Mouse (Mus musculus) A20 (cell line): ENCODE measurements at regions not wholly inside any gene's neighbourhood (a gene's known extent, or its start where the extent isn't known, plus 50 kb on each side); places are given as distances from the start of the nearest gene placed in this dataset.
"Not testable (repeated sequence)": the region's sequence is repeated elsewhere in the genome, so short reads cannot be mapped to it uniquely, and the experiment has no call there.

ENCODE experiments used
- DNase-seq: peaks from one replicate; pipeline ENCODE4 v3.0.0-alpha.2; 2011; ENCODE audit warnings: low read depth, low spot score

DNA sequence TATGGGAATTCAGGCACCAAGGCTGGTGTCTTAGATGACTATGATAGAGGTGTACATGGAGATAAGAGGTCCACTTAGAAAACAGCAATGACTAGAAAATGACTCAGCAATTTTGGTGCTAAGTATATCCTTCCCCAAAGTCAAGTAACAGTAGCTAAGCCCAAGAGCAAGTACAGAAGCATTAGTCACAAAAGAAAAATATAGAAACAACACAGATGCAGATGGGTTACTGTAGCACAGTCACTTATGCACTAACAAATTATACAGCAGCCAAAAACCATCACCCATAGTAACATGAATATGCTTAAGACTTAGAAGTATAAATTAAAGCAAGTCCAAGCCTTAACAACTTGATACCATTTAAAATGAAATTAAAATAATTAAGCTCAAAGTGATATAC lies 378.5 kb upstream of the Meis2 start:
- no peak for DNase-seq

DNA sequence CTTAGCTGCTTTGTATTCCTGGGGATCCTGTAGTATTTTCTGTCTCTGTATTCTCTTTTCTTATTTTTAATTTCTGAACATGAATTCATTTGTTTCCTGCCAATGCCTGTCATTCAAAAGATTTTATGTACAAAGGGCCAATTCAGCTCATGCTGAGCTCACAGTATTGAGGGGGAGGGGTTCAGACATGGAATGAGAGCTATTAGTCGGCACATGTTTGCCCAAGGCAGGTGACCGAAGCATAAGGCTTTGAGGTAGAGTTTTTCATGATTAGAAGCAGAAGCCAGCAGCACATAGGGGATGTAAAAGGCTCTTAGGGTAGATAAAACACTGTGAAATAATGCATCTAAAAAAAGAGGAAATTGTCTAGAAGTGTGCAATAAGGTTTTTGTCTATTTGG lies 374.6 kb upstream of the Meis2 start:
- DNase-seq: no peak

DNA sequence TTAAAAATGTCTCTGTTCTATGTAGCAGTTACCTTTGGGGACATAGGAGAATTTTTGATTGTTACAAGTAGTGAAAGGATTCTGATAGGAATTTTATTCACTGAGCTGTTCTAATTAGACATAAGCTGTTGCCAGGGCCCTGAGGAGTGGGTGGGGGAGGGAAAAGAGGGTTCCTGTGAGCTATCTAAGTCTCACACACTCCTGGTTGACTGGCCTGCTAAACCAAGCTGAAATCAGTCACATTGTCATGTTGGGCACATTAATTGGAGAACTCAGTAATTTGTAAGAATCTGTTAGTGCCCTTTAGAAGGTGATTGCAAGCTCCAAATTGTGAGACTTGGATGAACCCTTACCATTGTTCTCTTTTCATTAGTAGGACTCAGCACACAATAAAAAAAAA lies 367.8 kb upstream of the Meis2 start:
- no peak for DNase-seq

DNA sequence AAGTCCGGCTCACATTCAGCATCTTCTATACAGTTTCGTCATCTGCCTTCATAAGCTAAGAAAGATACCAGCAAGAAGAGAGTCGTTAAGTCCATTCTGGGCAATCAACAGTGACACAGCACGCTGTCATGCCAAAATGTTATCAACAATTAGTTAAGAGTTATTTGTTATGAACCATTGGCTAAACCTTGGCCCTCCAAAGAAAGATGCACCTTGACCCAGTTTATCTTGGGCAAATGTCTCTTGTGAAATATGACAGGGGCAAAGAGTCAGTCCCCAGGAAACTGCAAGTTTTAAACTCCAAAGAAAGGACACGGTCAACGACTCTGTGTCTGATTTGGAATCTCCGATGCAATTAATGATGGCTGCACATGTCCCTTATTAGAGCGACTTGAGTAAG lies 358.5 kb upstream of the Meis2 start:
- no peak for DNase-seq

DNA sequence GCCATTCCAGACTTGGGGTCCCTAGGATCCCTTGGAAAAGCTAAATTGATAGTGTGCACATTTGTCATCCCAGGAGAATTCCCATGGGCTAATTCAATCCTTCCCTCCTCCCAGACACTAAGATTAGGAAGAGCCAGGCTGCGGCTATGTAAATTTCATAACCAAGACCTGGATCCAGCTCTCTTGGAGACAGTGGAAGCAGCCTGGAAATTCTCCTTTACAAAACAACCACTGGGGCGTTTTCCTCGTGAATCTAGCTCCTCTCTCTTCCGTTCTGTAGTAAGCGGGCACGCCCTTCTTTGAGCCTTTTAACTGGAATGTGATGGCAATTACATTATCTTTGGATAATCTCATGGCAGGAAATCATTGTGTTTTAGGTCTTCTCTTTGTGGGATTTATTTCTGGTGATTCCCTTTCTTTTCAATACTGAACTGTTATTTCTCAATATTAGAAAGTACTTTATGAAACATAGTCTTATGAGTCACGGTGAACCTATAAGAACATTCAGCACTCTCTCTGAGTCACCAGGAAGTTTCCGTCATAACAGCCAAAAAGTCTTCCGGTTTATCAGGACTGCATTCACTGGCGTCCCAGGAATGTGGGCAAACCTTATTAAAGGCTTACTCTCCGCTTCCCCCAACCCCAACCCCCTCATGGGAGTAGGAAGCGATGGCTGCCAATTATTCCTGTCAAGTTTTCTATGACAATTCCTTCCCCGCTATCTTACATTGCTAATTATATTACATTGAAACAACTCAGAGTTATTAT lies 352.0 kb upstream of the Meis2 start:
- DNase-seq: no peak

DNA sequence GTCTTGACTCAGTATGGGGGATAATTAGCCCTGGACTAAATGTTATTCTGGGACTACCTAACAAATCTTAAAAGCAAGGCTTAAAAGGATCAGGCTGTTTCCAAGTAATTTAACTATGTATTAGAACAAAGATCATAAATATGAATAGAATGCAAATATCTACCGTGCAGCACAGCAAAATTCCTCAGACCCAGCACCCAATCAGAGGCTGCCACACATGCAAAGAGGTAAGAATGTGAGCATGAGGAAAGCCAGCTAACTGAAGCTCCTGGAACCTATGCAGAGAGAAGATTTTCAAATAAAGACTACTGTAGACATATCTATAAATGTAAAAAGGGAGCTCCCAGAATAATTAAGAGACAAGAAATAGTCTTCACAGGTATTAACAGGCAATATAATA lies 350.1 kb upstream of the Meis2 start:
- DNase-seq: no peak

DNA sequence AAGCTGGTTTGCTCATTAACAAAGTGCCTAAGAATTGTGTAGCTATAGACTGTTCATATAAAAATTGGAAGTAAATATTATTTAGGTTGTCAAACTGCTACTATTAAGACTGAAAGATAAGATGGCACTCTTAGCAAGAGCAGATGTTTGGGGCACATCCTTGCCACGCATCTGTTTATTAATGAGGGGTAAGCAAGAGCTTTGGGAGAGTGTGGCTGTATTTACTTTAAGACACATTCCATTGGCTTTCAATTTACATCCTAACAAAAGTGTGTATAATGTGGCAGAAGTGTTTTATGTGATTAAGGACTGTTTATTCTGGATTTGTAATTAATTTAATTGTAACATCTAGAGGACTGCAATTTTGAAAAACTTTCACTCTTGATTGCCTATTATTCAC lies 336.5 kb upstream of the Meis2 start:
- DNase-seq: no peak

DNA sequence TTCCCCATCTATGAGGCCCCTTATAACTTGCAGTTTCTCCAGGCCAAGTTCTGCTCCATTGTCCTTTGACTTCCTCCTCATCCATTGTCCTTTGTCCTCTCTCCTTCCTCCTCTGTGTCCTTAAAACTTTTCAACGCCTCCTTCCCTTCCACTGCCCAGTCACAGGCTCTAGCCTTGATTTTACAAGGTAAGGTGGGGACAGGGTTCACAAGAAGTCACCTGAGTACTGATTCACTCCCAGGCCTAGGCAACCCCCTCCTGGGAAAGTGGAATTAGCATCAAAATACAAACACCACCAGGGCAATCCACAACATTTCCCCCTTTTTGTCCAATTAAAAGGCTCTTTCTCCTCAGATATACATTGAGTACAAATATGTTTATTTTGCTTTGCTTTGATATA lies 334.3 kb upstream of the Meis2 start:
- DNase-seq: no peak

DNA sequence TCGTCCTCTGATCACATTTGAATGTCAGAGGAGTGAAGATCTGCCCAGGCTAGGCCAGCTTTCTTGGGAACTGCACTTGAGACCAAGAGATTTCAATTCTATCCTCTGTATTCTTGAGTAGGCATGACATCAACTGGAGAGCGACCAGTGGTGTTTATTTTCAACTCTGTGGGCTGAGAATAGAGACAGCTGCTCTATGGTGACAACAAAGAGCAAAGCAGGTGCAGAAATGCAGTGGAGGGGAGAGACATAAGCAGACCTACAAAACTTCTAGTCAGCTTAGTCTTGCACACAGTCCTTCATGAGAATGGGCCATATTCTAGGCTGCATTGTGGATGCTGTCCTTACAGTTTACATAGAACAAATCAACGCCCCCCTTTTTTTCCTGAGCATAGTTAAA lies 303.2 kb upstream of the Meis2 start:
- DNase-seq: no peak

DNA sequence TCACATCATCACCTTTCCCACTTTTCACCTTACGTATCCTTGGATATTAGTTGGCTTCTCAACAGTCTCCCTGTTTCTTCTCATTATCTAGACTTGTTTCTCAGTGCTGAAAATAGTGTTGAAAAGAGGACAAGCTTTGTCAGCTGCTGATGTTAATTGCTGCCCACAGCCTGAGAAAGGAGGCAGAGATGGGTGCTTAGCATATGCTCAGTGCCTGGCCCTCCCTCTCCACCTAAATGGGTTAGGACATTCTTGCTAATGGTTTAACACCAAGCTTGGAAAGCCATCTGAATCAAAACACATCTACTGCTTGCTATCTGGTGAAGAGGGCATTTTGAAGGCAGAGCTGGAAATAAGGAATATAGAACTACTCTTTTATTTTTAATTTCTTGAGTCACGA lies 298.5 kb upstream of the Meis2 start:
- DNase-seq: no peak

DNA sequence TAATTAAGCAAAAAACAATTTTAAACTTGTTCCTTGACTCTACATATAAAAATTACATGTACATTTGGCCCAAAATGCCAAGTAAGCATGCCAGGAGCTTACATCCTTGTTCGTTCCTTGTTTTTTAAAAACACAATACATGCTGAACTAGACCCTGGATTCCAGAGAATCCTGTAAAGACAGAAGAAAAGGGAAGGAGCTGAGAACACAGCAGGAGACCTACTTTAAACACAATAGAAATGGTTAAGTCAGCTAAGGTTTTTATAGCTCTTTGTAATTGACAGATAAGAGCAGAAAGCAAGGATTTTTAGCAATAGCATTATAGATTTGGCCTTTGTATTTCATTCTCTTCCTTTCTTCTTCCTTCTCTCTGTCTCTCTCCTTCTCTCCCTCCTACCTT lies 292.5 kb upstream of the Meis2 start:
- DNase-seq: no peak

DNA sequence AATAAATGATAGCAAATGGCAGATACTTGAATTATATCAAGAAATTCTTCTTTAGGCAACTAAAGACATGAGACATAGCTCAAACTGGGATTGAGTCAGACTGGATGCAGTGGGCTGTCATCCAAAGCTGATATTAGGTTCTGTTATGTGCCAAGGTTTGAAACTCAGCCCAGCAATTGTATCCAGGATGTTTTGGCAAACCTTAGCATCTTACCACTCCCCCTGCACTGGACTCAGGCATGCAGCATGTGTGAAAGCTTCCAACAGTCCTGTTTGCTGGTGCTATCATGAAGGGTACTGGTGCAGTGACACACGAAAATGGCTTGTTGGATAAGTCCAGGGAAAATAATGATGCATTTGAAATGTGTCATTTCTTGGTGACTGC lies 282.9 kb upstream of the Meis2 start:
- no peak for DNase-seq

DNA sequence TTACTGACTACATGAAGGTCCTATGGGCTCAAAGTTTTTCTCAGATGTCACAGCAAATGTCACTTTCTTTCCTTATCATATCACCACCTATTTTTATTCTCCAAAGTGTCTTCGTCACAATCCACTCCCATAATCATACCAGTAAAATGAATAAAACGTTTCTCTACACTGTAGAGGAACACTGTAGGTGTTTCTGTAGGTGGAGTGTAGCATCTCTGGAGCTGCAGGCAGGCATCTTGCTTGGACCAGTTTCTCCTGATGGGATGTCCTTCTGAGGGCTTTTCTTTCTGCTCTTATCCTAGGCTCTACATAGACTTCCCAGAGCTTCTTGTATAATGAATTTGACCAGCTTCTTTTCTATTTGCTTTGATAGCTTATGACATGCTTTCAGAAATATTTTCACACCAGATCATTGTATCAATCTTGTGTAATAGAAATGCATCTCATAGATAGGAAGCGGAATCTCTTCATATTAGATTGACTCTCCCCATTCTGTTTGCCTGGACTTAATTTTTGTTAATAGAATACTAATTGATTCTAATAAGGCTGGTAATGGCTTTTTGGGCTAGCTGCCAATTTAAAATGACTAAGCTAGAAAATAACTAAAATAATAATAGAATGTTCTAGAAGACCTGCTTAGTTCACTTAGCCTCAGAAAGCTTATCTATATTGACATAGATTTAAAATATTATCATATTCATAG lies 282.3 kb upstream of the Meis2 start:
- no peak for DNase-seq

DNA sequence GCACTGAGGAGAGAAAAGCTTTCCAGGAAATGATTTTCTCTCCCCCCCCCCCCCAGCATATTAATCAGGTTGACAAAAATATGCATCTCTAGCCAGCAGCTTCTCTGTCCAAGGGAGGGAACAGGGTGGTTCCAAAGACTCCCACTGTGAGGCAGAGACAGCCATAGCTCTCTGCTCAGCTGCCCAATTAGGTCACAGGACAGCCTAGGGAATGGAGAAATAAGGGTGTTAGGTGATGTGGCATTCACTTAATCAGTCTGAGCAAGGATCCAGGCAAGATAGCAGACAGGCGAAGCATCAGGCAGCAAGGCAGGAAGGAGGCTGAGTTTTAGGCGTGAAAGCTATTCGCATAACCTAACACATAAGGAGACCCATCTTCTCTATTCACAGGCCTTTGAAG lies 266.2 kb upstream of the Meis2 start:
- DNase-seq: no peak

DNA sequence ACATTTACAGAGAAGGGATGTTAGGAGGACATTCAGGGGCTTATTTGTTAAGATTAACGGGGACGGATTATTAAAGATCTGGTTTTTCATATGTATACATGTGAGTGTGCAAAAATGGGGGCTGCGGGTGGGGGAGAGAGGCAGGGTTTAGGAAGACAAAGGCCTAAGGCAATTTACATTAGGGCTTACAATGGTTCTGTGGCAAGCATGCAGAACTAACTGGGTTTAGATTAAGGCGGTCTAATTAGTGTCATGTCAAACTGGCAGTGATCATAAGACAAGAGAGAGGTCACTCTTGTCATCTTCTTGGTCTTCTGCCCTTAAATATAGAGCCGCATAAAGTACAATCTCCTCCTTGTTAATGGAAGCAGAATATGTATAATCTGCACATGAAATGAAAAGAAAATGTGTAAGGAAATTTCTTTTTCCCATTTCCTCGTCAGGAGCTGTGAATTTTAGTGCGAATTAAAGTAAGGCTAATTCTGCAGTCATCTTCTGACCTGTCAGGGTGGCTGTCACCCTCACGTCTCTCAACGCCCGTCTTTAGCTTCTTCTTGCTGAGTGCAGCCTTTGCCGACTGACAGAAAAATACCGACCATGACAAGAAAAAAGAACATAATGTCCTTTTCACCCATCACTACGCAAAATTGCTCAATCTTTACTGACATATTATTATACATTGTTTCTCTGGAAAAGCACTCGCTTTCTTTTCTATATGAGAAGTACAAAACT lies 256.6 kb upstream of the Meis2 start:
- DNase-seq: no peak

DNA sequence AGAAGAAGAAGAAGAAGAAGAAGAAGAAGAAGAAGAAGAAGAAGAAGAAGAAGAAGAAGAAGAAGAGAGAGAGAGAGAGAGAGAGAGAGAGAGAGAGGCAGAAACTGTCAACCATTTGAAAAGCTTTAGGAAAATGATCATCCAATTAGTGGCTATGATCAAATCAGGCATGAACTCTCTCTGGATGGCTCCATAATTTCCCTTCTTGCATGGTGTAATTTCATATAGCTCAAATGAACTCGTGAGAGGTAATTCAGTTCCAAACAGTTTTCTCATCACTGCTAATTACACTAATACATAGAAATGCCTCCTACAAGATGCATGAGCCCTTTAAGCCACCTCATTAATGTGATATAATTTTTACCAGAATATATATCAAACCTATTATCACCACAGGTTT lies 233.9 kb upstream of the Meis2 start:
- DNase-seq: no peak

DNA sequence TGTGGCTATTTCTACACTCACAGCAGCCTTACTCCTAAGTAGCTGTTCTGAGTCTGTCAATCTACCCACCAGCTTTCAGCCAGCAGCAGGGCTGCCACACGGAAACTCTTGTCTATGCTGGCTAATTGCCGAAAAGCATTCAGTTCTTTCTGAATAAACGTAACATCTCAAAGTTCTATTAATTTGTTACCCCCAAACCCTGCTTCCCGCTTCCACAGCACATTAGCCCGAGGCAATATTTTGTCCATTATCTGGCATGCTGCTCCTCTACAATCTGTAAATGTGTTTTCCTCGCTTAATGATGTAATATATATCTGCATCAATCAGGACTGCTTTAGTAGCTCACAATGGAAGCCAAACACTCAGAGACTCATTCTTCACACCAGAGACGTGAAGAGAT lies 224.2 kb upstream of the Meis2 start:
- no peak for DNase-seq

DNA sequence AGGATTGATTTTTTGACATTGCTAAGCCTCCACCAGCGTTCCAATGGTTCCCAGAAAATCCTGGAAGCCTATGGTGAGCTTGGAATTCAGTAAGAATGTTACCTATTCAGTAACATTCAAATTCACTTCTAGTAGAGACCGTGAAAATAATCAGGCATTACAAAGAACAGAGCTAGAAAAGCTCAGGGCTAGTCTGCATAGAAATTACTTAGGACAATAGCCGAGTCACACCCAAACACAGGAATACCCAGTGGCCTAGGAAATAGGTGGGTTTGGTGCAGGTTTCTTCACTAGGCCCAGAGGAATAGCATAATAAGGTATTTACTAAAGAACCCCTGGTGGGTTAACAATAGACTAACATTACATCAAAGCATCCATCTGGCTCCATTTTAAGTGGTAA lies 177.6 kb upstream of the Meis2 start:
- DNase-seq: not testable (repeated sequence)

DNA sequence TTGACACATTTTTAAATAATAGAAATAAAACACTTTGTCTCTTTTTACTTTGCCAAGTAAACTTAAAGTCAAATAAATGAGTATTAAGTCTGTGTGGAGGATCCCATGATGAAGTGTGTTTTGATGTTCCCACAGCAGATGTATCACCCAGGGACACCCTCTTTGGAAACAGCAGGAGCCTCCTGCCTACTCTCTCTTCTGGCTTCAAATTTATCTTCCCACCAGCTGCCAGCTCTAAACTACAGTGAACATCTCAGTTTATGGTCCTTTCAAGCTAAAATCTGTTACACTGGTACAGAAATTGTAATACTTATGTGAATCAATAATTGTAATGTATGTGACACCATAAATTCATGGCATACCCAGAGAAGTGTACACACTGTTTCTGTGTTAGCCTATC lies 171.1 kb upstream of the Meis2 start:
- DNase-seq: no peak

DNA sequence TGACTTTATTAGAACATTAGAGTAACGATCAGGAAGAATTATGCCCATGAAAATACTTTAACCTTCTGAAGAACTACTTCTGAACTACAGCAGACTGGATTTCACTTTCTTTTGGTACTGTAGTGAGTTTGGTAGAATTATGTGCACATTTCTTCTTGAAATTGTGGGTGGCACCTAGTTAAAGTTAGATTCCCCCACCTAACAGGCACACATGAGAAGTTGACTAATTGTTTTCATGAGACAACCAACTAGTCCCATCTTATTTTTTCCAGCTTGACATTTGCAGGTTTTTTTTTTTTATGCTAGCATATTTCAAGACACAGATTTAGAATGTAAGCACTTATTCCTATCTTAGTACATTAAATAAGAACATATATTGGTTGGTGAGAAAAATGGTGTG lies 167.2 kb upstream of the Meis2 start:
- DNase-seq: no peak

DNA sequence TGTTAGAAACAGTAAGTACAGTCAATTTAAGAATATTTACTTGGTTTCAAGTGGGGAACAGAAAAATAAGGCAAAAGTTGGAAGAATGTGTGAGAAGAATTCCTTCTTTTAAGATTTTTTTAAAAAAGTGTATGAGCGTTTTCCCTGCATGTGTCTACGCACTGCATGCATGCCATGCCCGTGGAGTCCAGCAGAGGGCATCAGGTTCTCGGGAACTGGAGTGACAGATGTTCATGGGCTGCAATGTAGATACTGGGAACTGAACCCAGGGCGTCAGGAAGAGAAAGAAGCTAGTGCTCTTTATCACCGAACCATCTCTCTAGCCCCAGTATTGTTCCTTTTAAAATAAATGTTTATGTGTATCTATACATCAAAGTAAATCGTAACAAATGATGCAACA lies 150.8 kb upstream of the Meis2 start:
- DNase-seq: peak; percentile 16

DNA sequence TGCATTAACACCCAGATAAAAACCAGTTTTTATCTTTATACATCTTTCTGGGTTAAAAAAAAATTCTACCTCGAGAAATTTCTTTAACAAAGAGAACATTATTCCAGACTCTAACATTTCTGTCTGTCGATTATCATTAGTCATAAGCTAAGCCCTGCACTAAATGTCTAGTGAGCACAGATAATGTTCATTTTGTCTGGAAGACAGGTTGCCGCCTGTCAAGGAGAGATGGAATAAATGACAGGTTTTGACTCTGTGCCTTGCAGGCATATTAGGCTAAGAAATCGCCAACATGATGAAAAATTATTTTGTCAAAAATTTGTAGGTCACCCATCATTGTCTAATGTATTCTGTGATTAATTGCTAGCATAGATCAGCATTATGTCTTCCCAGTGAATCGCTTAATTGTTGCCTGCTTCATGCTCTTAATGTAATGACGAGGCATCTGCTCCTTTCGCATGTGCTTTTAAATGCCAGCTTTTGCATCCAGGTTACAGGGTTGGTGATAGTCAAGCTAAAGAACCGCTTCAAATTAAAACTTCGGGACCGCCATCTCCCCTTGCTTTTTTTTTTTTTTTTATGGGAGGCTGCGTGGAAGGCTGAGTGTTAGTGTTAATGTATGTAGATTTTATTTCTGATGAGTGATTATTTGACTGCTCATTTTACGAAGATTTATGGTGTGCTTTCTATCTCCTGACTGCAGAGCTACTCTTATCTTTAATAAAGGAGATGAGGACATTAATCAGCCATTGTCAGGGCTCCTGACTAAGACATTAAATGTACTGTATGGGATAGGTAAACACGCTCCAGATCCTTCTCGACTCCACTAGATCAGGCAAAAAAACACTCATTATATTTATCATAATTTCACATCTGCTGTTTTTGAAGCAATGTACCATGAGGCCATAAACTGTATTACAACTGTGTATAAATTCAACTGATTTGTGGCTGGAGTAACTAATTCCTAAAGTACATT lies 135.9 kb upstream of the Meis2 start:
- DNase-seq: no peak
